Mouse (Mus musculus) MEL (cell line): ENCODE measurements around the gene Pinlyp. TPM values are rescaled to one million over a fixed set of nuclear protein-coding genes. Genes with fewer than 3 reads are reported as not detected.

Experiments used
- DNase-seq: peaks from one replicate; pipeline ENCODE4 v3.0.0; 2011; ENCODE audit warnings: low read depth, low spot score
- H3K27ac ChIP-seq: 2 replicates; pipeline ENCODE4 v1.5.1; 2012; ENCODE audit warnings: low read depth, mild to moderate bottlenecking, control low read depth, low read length, moderate library complexity; ENCODE audit not compliant: control insufficient read depth
- H3K27me3 ChIP-seq, 2 experiments: fragments of 150-350 bp in 1 of 2; sonication (generic) in 1 of 2; 2 replicates each; pipeline ENCODE4 v1.6.1; 2012; ENCODE audit warnings: low read length in 2 of 2, mild to moderate bottlenecking in 2 of 2, improper control_type of control experiment in 1 of 2, moderate library complexity in 1 of 2; ENCODE audit not compliant: insufficient read depth in 2 of 2, control insufficient read depth in 1 of 2
- H3K36me3 ChIP-seq, 2 experiments: 2 replicates each; pipeline ENCODE4 v1.6.1; 2012 to 2014; ENCODE audit warnings: low read length in 2 of 2, improper control_type of control experiment in 1 of 2, inconsistent platforms in 1 of 2, mild to moderate bottlenecking in 1 of 2; ENCODE audit not compliant: insufficient read depth in 2 of 2, control insufficient read depth in 1 of 2
- H3K4me1 ChIP-seq, 2 experiments: fragments of 150-350 bp in 1 of 2; sonication (generic) in 1 of 2; 2 replicates each; pipeline ENCODE4 v1.6.1; 2012; ENCODE audit warnings: low read length in 2 of 2, improper control_type of control experiment in 1 of 2, mild to moderate bottlenecking in 1 of 2; ENCODE audit not compliant: insufficient read depth in 2 of 2, control insufficient read depth in 1 of 2
- H3K4me3 ChIP-seq, 2 experiments: fragments of 150-350 bp in 1 of 2; sonication (generic) in 1 of 2; 2 replicates each; pipeline ENCODE4 v1.5.1; 2012; ENCODE audit warnings: low read depth in 2 of 2, low read length in 2 of 2, mild to moderate bottlenecking in 2 of 2, moderate library complexity in 2 of 2, control low read depth in 1 of 2, improper control_type of control experiment in 1 of 2; ENCODE audit not compliant: control insufficient read depth in 1 of 2, insufficient read depth in 1 of 2
- H3K79me2 ChIP-seq: 2 replicates; pipeline ENCODE4 v1.6.1; 2012; ENCODE audit warnings: mild to moderate bottlenecking, low read length, moderate library complexity; ENCODE audit not compliant: control insufficient read depth, poor library complexity, insufficient read depth
- H3K9ac ChIP-seq: 2 replicates; pipeline ENCODE4 v1.6.1; 2012; ENCODE audit warnings: low read depth, mild to moderate bottlenecking, control low read depth, low read length, moderate library complexity; ENCODE audit not compliant: control insufficient read depth, poor library complexity, severe bottlenecking
- H3K9me3 ChIP-seq: fragments of 150-350 bp; sonication (generic); replicated peaks from 2 replicates; pipeline ENCODE4 v1.6.1; 2012; ENCODE audit warnings: mild to moderate bottlenecking, low read length, improper control_type of control experiment, moderate library complexity; ENCODE audit not compliant: insufficient read depth
- CHD1 ChIP-seq: IDR thresholded peaks from 2 replicates; pipeline ENCODE4 v1.6.1; 2012; ENCODE audit warnings: low read depth, mild to moderate bottlenecking, inconsistent platforms, low read length, improper control_type of control experiment
- CHD2 ChIP-seq: IDR thresholded peaks from 2 replicates; pipeline ENCODE4 v1.6.1; 2011; ENCODE audit warnings: low read length, improper control_type of control experiment
- ELF1 ChIP-seq: IDR thresholded peaks from 2 replicates; pipeline ENCODE4 v1.6.1; 2014; ENCODE audit warnings: low read depth, mild to moderate bottlenecking, inconsistent platforms, low read length, improper control_type of control experiment, moderate library complexity
- GABPA ChIP-seq: IDR thresholded peaks from 2 replicates; pipeline ENCODE4 v1.6.1; 2012; ENCODE audit warnings: low read depth, mild to moderate bottlenecking, inconsistent platforms, low read length, improper control_type of control experiment, moderate library complexity
- HCFC1 ChIP-seq: IDR thresholded peaks from 2 replicates; pipeline ENCODE4 v1.6.1; 2012; ENCODE audit warnings: low read depth, mild to moderate bottlenecking, inconsistent platforms, low read length, improper control_type of control experiment, moderate library complexity
- MAFK ChIP-seq: IDR thresholded peaks from 2 replicates; pipeline ENCODE4 v1.6.1; 2011; ENCODE audit warnings: low read depth, mild to moderate bottlenecking, low read length, improper control_type of control experiment, borderline replicate concordance
- MEF2A ChIP-seq: IDR thresholded peaks from 2 replicates; pipeline ENCODE4 v1.6.1; 2014; ENCODE audit warnings: low read depth, mild to moderate bottlenecking, inconsistent platforms, low read length, improper control_type of control experiment; ENCODE audit not compliant: poor library complexity, insufficient replicate concordance, severe bottlenecking; ENCODE audit errors: extremely low read depth
- MYB ChIP-seq: IDR thresholded peaks from 2 replicates; pipeline ENCODE4 v1.6.1; 2011; ENCODE audit warnings: mild to moderate bottlenecking, low read depth, low read length, improper control_type of control experiment
- MYC ChIP-seq: IDR thresholded peaks from 2 replicates; pipeline ENCODE4 v1.6.1; 2011; ENCODE audit warnings: low read depth, mild to moderate bottlenecking, low read length, improper control_type of control experiment, moderate library complexity
- NELFE ChIP-seq: IDR thresholded peaks from 2 replicates; pipeline ENCODE4 v1.6.1; 2011; ENCODE audit warnings: low read depth, low read length, improper control_type of control experiment
- POLR2A ChIP-seq, 2 experiments: IDR thresholded peaks; 2 replicates each; pipeline ENCODE4 v1.6.1; 2011 to 2012; ENCODE audit warnings: low read length in 2 of 2, mild to moderate bottlenecking in 2 of 2, control low read depth in 1 of 2, improper control_type of control experiment in 1 of 2, low read depth in 1 of 2, moderate library complexity in 1 of 2; ENCODE audit not compliant: control insufficient read depth in 1 of 2, insufficient read depth in 1 of 2, poor library complexity in 1 of 2
- POLR2AphosphoS2 ChIP-seq: IDR thresholded peaks from 2 replicates; pipeline ENCODE4 v1.6.1; 2011; ENCODE audit warnings: low read length, improper control_type of control experiment
- POLR2AphosphoS5 ChIP-seq: IDR thresholded peaks from 2 replicates; pipeline ENCODE4 v1.6.1; 2012; ENCODE audit warnings: low read depth, borderline replicate concordance, mild to moderate bottlenecking, inconsistent platforms, low read length, moderate library complexity, mixed read lengths
- RCOR1 ChIP-seq: IDR thresholded peaks from 2 replicates; pipeline ENCODE4 v1.6.1; 2012; ENCODE audit warnings: low read depth, mild to moderate bottlenecking, inconsistent platforms, low read length, improper control_type of control experiment
- TBP ChIP-seq: IDR thresholded peaks from 2 replicates; pipeline ENCODE4 v1.8.0; 2011; ENCODE audit warnings: low read depth, low read length, improper control_type of control experiment
- UBTF ChIP-seq: IDR thresholded peaks from 2 replicates; pipeline ENCODE4 v1.6.1; 2012; ENCODE audit warnings: low read depth, mild to moderate bottlenecking, inconsistent platforms, low read length, improper control_type of control experiment, moderate library complexity, borderline replicate concordance; ENCODE audit not compliant: insufficient read depth
- ZMIZ1 ChIP-seq: IDR thresholded peaks from 2 replicates; pipeline ENCODE4 v1.6.1; 2012; ENCODE audit warnings: low read depth, mild to moderate bottlenecking, inconsistent platforms, low read length, improper control_type of control experiment, moderate library complexity
- polyA plus RNA-seq, 2 experiments: library from polyadenylated mRNA; stranded (reverse) in 1 of 2; unstranded in 1 of 2; fragments of >175 nt in 1 of 2; fragments of >200 nt in 1 of 2; gene quantifications; 2 replicates each; pipeline versions ENCODE4 v1.2.1 to v1.2.4; 2012; ENCODE audit warnings: low replicate concordance in 2 of 2, low read depth in 1 of 2; ENCODE audit not compliant: insufficient read length in 2 of 2, insufficient read depth in 1 of 2, missing spikeins in 1 of 2
- total RNA-seq: library from RNA; depleted of rRNA; stranded (reverse); fragments of 300-350 nt; gene quantifications from 2 replicates; pipeline ENCODE4 v1.2.3, GENCODE M21; 2012

Gene Pinlyp
- total and polyA plus RNA-seq, 3 experiments: not detected

GRCm38 (mm10) chr7:24505447-24506064, 40.4 kb downstream of the Pinlyp start:
- no peak overlapping the region for H3K27ac ChIP-seq
- H3K9ac ChIP-seq: no peak overlapping the region
- DNase-seq: no peak
- H3K79me2 ChIP-seq: peaks cover 11% of the 10 kb centered on the region
- no peaks in the 10 kb centered on the region for H3K9me3 ChIP-seq
- H3K4me3 ChIP-seq: no peak overlapping the region
- no peaks in the 10 kb centered on the region for H3K27me3 ChIP-seq
- H3K36me3 ChIP-seq: peaks cover 0 to 4% of the 10 kb centered on the region in 2 experiments; a peak in 1 of 4 replicates
- H3K4me1 ChIP-seq: peaks cover 0 to 2% of the 10 kb centered on the region in 2 experiments; a peak in 1 of 4 replicates
- TF ChIP-seq MYC (no peak), ZMIZ1 (no peak), MEF2A (no peak), POLR2AphosphoS5 (no peak), NELFE (no peak), CHD2 (no peak), POLR2AphosphoS2 (no peak), CHD1 (no peak), POLR2A (IDR thresholded peaks at IDR 0.05; ENCODE audit: control insufficient read depth in 1 of 2, insufficient read depth in 1 of 2, low read depth in 1 of 2, low read length in 2 of 2, poor library complexity in 1 of 2) (no peak), MAFK (no peak), ELF1 (no peak)

- DNase-seq: no peak
- TF ChIP-seq HCFC1 (no peak), TBP (no peak), RCOR1 (no peak), GABPA (no peak), UBTF (no peak), MYB (no peak), NELFE (no peak), ZMIZ1 (no peak)
- Histone ChIP-seq H3K36me3 (peaks cover 0 to 4% of the 10 kb centered on the region in 2 experiments; a peak in 1 of 4 replicates), H3K4me3 (no peak overlapping the region), H3K9ac (no peak overlapping the region), H3K4me1 (peaks cover 0 to 2% of the 10 kb centered on the region in 2 experiments; a peak in 1 of 4 replicates), H3K27ac (no peak overlapping the region), H3K27me3 (no peaks in the 10 kb centered on the region), H3K79me2 (peaks cover 11% of the 10 kb centered on the region), H3K9me3 (no peaks in the 10 kb centered on the region)
These were observed 41.0 kb downstream of the Pinlyp start for GRCm38 (mm10) chr7:24504868-24505267.
